Mouse (Mus musculus) CH12.LX (cell line): ENCODE measurements around the gene Klhl29. TPM values are rescaled to one million over a fixed set of nuclear protein-coding genes. Genes with fewer than 3 reads are reported as not detected.

ENCODE experiments used
- DNase-seq: peaks from one replicate; pipeline ENCODE4 v3.0.0-alpha.2; 2013; ENCODE audit errors: extremely low read depth
- H3K27ac ChIP-seq: 2 replicates; pipeline ENCODE4 v1.5.1; 2012; ENCODE audit warnings: low read depth, mild to moderate bottlenecking, control low read depth, moderate library complexity; ENCODE audit not compliant: insufficient read depth
- H3K27me3 ChIP-seq: replicated peaks from 2 replicates; pipeline ENCODE3; 2012; ENCODE audit warnings: inconsistent platforms
- H3K36me3 ChIP-seq, 2 experiments: replicated peaks in 1 of 2; 2 replicates each; pipeline versions ENCODE3 to v1.6.1; 2012; ENCODE audit warnings: inconsistent platforms in 1 of 2, low read length in 1 of 2, mild to moderate bottlenecking in 1 of 2, mixed read lengths in 1 of 2, moderate library complexity in 1 of 2; ENCODE audit not compliant: control insufficient read depth in 1 of 2, insufficient read depth in 1 of 2
- H3K4me1 ChIP-seq, 2 experiments: 2 replicates each; pipeline ENCODE4 v1.6.1; 2012; ENCODE audit warnings: inconsistent platforms in 1 of 2, moderate library complexity in 1 of 2; ENCODE audit not compliant: insufficient read depth in 2 of 2, control insufficient read depth in 1 of 2
- H3K4me2 ChIP-seq: 2 replicates; pipeline ENCODE4 v1.6.1; 2012; ENCODE audit warnings: low read depth, mild to moderate bottlenecking, control low read depth; ENCODE audit not compliant: poor library complexity, insufficient read depth, severe bottlenecking
- H3K4me3 ChIP-seq, 3 experiments: fragments of 150-350 bp in 1 of 3; sonication (generic) in 1 of 3; replicated peaks in 1 of 3; 2 replicates each; pipeline versions ENCODE3 to v1.5.1; 2011 to 2012; ENCODE audit warnings: low read depth in 2 of 3, low read length in 2 of 3, mild to moderate bottlenecking in 2 of 3, moderate library complexity in 2 of 3, control low read depth in 1 of 3, improper control_type of control experiment in 1 of 3, inconsistent platforms in 1 of 3, mixed read lengths in 1 of 3; ENCODE audit not compliant: poor library complexity in 1 of 3
- H3K79me2 ChIP-seq: replicated peaks from 2 replicates; pipeline ENCODE4 v1.6.1; 2012; ENCODE audit warnings: mild to moderate bottlenecking, moderate library complexity; ENCODE audit not compliant: control insufficient read depth, poor library complexity, insufficient read depth, severe bottlenecking; ENCODE audit errors: extremely low read depth
- H3K9ac ChIP-seq: 2 replicates; pipeline ENCODE4 v1.6.1; 2012; ENCODE audit warnings: low read depth, mild to moderate bottlenecking, control low read depth, moderate library complexity; ENCODE audit not compliant: insufficient read depth
- H3K9me3 ChIP-seq: replicated peaks from 2 replicates; pipeline ENCODE3; 2012; ENCODE audit warnings: low read length, inconsistent platforms, mixed read lengths
- CTCF ChIP-seq, 2 experiments: IDR thresholded peaks in 1 of 2; conservative IDR thresholded peaks in 1 of 2; 2 replicates each; pipeline ENCODE4 v1.5.1; 2011 to 2012; ENCODE audit warnings: low read depth in 2 of 2, low read length in 2 of 2, improper control_type of control experiment in 1 of 2, inconsistent platforms in 1 of 2, mild to moderate bottlenecking in 1 of 2, moderate library complexity in 1 of 2
- ELF1 ChIP-seq: IDR thresholded peaks from 2 replicates; pipeline ENCODE4 v1.6.1; 2014; ENCODE audit warnings: low read depth, mild to moderate bottlenecking, inconsistent platforms, low read length, improper control_type of control experiment
- ETS1 ChIP-seq: conservative IDR thresholded peaks from 2 replicates; pipeline ENCODE4 v1.6.1; 2012; ENCODE audit warnings: low read depth, mild to moderate bottlenecking, inconsistent platforms, low read length, improper control_type of control experiment, moderate library complexity
- GABPA ChIP-seq: IDR thresholded peaks from 2 replicates; pipeline ENCODE4 v1.6.1; 2012; ENCODE audit warnings: low read depth, low read length, improper control_type of control experiment, inconsistent platforms; ENCODE audit not compliant: insufficient replicate concordance
- HCFC1 ChIP-seq: IDR thresholded peaks from 2 replicates; pipeline ENCODE4 v1.6.1; 2012; ENCODE audit warnings: low read depth, mild to moderate bottlenecking, inconsistent platforms, low read length, improper control_type of control experiment
- JUN ChIP-seq: IDR thresholded peaks from 2 replicates; pipeline ENCODE4 v1.6.1; 2011; ENCODE audit warnings: low read depth, mild to moderate bottlenecking, low read length, improper control_type of control experiment, moderate library complexity; ENCODE audit not compliant: insufficient read depth
- JUND ChIP-seq: conservative IDR thresholded peaks from 2 replicates; pipeline ENCODE4 v1.6.1; 2011; ENCODE audit warnings: low read depth, low read length, improper control_type of control experiment
- MEF2A ChIP-seq: IDR thresholded peaks from 2 replicates; pipeline ENCODE4 v1.6.1; 2014; ENCODE audit warnings: low read depth, mild to moderate bottlenecking, inconsistent platforms, low read length, improper control_type of control experiment, borderline replicate concordance
- MXI1 ChIP-seq: IDR thresholded peaks from 2 replicates; pipeline ENCODE4 v1.6.1; 2011; ENCODE audit warnings: mild to moderate bottlenecking, low read depth, low read length, improper control_type of control experiment
- RAD21 ChIP-seq: IDR thresholded peaks from 2 replicates; pipeline ENCODE4 v1.6.1; 2011; ENCODE audit warnings: low read depth, mild to moderate bottlenecking, low read length, improper control_type of control experiment, moderate library complexity
- RCOR1 ChIP-seq: conservative IDR thresholded peaks from 2 replicates; pipeline ENCODE4 v1.6.1; 2012; ENCODE audit warnings: low read depth, mild to moderate bottlenecking, inconsistent platforms, low read length, improper control_type of control experiment
- SIN3A ChIP-seq: IDR thresholded peaks from 2 replicates; pipeline ENCODE4 v1.6.1; 2012; ENCODE audit warnings: low read length, improper control_type of control experiment, inconsistent platforms
- SMC3 ChIP-seq: IDR thresholded peaks from 2 replicates; pipeline ENCODE4 v1.6.1; 2011; ENCODE audit warnings: low read depth, low read length, improper control_type of control experiment
- TBP ChIP-seq: conservative IDR thresholded peaks from 2 replicates; pipeline ENCODE4 v1.6.1; 2011; ENCODE audit warnings: low read depth, low read length, improper control_type of control experiment
- TCF12 ChIP-seq: IDR thresholded peaks from 2 replicates; pipeline ENCODE4 v1.6.1; 2014; ENCODE audit warnings: low read depth, mild to moderate bottlenecking, inconsistent platforms, low read length, improper control_type of control experiment
- USF1 ChIP-seq: IDR thresholded peaks from 2 replicates; pipeline ENCODE4 v1.6.1; 2014; ENCODE audit warnings: low read depth, mild to moderate bottlenecking, inconsistent platforms, low read length, improper control_type of control experiment
- ZKSCAN1 ChIP-seq: IDR thresholded peaks from 2 replicates; pipeline ENCODE4 v1.6.1; 2012; ENCODE audit warnings: low read depth, inconsistent platforms, low read length, improper control_type of control experiment, borderline replicate concordance
- ZNF384 ChIP-seq: IDR thresholded peaks from 2 replicates; pipeline ENCODE4 v1.6.1; 2012; ENCODE audit warnings: low read depth, low read length, improper control_type of control experiment, inconsistent platforms
- dilution Hi-C: fragments of 300-500 bp; cut with MboI; formaldehyde crosslinking; loops from 2 replicates; pipeline ENCODE4 v1.14.3; 2020; ENCODE audit warnings: low sequenced_read_pairs; ENCODE audit not compliant: extremely low pct_unique_long_range_greater_than_20kb, extremely low pct_ligation_motif_present
- in situ Hi-C: fragments of 300-500 bp; cut with MboI; formaldehyde crosslinking; loops from 3 replicates; pipeline ENCODE4 v1.14.3; 2019; ENCODE audit warnings: low sequenced_read_pairs, low pct_ligation_motif_present, low pct_unique_long_range_greater_than_20kb, mixed read lengths
- polyA plus RNA-seq: library from polyadenylated mRNA; unstranded; fragments of >175 nt; gene quantifications from 2 replicates; pipeline ENCODE4 v1.2.1, GENCODE M21; 2012; ENCODE audit warnings: low read depth; ENCODE audit not compliant: insufficient read length
- total RNA-seq, 2 experiments: library from RNA; depleted of rRNA; stranded (reverse); fragments of 300-350 nt in 1 of 2; fragments of >200 nt in 1 of 2; gene quantifications; 2 replicates each; pipeline ENCODE4 v1.2.3; 2012 to 2014

Gene Klhl29
- total and polyA plus RNA-seq, 3 experiments: 0.04 TPM; not detected in 2

DNA sequence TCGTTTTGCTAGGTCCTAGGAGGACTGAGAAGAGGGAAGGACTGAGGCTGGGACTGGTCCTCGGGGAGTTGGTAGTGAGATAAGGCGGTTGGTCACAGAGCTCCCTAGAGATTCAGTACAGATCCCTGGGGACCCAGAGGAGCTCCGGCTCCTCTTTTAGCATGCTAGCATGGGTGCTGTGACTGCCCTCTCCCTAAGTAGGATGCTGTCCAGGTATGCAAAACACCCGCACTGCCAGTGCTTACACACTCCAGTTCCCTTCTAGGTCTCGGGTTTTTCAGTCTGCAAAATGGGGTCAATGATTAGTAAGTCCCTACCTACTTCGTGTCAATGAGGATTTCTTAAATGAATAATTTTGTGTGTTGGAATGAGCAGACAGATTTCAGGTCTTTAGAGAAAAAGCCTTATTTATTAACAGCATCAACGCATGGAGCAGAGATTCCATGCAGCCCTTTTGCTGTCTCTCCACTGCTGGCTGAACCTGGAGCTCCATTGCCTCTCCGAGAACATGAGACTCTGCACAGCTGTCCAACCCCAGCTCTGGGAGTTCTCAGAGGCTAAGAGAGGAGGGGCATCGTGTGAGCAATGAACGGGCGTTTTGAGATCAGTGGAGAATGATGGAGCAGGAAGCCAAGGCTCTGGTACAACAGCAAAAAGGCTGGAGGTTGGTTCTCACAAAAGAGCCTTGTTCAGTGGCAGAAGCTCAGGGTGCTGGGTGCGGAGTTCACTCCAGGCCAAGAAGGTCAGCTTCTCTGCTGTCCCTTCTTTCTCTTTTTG is 36.5 kb upstream of the Klhl29 start:
- no peak overlapping the region for H3K4me3 ChIP-seq
- dilution Hi-C loops: no loop called here
- H3K4me1 ChIP-seq: peaks cover 0 to 30% of the 10 kb centered on the region in 2 experiments; a peak in 2 of 4 replicates
- no peaks in the 10 kb centered on the region for H3K79me2 ChIP-seq
- DNase-seq: peak; percentile 75
- TF ChIP-seq ELF1 (no peak), JUND (no peak), ZKSCAN1 (no peak), TBP (no peak), GABPA (no peak), RCOR1 (no peak), SMC3 (no peak), SIN3A (no peak), USF1 (no peak), MEF2A (no peak), MXI1 (no peak)
- TF ChIP-seq, all 38 proteins: peak for 0
- Histone ChIP-seq H3K36me3 (no peaks in the 10 kb centered on the region), H3K9me3 (no peaks in the 10 kb centered on the region), H3K27me3 (no peaks in the 10 kb centered on the region), H3K4me2 (no peak overlapping the region), H3K27ac (no peak overlapping the region), H3K9ac (no peak overlapping the region)
- in situ Hi-C loops: no loop called here

DNA sequence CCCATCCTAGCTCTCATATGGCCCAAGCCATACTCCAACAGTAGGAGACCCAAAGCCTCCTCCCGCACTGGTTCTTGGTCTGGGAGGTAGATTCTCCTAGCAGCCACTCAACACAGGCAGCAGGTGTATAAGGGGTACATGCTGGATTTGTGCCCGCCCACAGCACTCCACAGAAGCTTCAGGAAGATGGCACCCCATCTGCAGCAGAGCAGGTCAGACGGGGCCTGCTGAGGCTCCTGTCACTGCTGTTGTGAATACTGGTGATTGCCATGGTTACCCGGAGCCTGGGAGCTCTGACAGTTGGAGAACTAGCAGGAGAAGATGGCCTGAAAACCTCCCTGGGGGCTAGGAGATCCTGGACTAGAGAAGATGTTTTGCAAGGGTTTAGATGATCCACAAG is 35.9 kb upstream of the Klhl29 start:
- H3K79me2 ChIP-seq: no peaks in the 10 kb centered on the region
- no peaks in the 10 kb centered on the region for H3K9me3 ChIP-seq
- H3K9ac ChIP-seq: no peak overlapping the region
- H3K4me3 ChIP-seq: no peak overlapping the region
- TF ChIP-seq RCOR1 (no peak), HCFC1 (no peak), TCF12 (no peak), RAD21 (no peak), ETS1 (no peak), CTCF (conservative IDR thresholded peaks at IDR 0.05 in 1 of 2, IDR thresholded peaks at IDR 0.05 in 1 of 2; ENCODE audit: low read depth in 2 of 2, low read length in 2 of 2) (no peak), ZNF384 (no peak), JUN (no peak)
- TF ChIP-seq, all 38 proteins: peak for 0
- H3K27me3 ChIP-seq: no peaks in the 10 kb centered on the region
- no peak overlapping the region for H3K4me2 ChIP-seq
- no peak overlapping the region for H3K27ac ChIP-seq
- peaks cover 0 to 30% of the 10 kb centered on the region in 2 experiments; a peak in 2 of 4 replicates for H3K4me1 ChIP-seq
- in situ Hi-C loops (no loop called here), dilution Hi-C loops (no loop called here)
- DNase-seq: no peak
- H3K36me3 ChIP-seq: no peaks in the 10 kb centered on the region
